8 mouse cellular contexts compared by ENCODE assay signal in the genomic region with DNA sequence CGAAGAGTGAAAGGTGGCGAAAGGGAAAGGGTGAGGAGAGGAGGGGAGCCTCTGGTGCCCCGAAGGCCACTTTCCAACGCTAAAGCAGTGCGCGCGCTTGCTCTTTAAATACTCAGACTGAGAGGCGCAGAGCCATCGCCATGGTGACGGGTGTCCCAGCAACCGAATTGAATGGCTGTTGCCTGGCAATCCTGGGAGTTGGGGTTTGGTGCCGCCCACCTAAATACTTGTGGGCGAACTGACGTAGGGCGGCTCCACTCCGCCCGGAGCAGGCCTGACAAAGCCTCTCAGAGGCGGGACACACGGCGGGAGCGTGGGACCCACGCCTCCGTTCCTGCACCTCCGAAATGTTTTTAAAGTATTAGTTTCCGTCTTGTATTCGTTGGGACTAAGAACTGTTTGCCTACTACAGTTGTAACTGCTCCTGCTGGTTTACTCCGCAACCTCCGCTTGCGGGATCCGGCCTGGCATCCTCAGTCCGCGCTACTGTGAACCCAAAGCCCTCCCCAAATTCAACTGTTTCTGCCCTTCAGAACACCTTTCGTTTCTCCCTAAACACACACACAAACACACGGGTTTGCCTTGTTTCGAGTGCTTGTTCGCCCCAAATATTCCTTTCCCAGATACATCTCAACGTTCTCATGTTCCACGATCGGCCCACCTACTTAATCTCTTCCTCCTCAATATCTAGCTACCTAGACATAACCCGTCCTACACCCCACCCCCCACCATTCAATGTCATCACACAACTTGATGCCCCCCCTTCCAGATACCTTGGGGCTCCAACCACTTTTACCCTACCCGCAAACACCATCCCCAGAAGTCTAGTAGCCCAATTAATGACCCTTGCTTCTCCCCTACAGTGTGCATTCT. TPM values are rescaled to one million over a fixed set of nuclear protein-coding genes. Genes with fewer than 3 reads are reported as not detected.
DNase-seq lines count a peak whose midpoint lies in the region; ATAC-seq and TF ChIP-seq lines count a peak whose summit lies in the region.

No protein-coding gene starts in this region.

- peak; percentile 56 for ATAC-seq in hindbrain, embryonic 13.5 days (ENCODE audit: low FRiP score)
- ATAC-seq in lung, postnatal 0 days, result peak; percentile 78

- no peaks in the 10 kb centered on the region for H3K9me3 ChIP-seq in hindbrain, embryonic 13.5 days
- no peaks in the 10 kb centered on the region for H3K9me3 ChIP-seq in lung, postnatal 0 days (ENCODE audit: low read length)

- peak overlapping the region; percentile 68 for H3K4me2 ChIP-seq in hindbrain, embryonic 13.5 days
- peak overlapping the region; percentile 69 for H3K4me2 ChIP-seq in lung, postnatal 0 days (replicated peaks; ENCODE audit: low read depth, low read length)

- WGBS in hindbrain, embryonic 13.5 days, result 2% methylated on average over 41 of the region's 41 CpGs
- WGBS in lung, postnatal 0 days, result 5% methylated on average over 41 of the region's 41 CpGs

- H3K4me1 ChIP-seq in hindbrain, embryonic 13.5 days (replicated peaks), result peaks cover 62% of the 10 kb centered on the region
- peaks cover 11% of the 10 kb centered on the region for H3K4me1 ChIP-seq in lung, postnatal 0 days (ENCODE audit: insufficient read depth, low read depth, low read length)

- no peak for TF ChIP-seq EP300 in lung, postnatal 0 days (IDR thresholded peaks at IDR 0.05)

- DNase-seq in NIH3T3 (ENCODE audit: low read depth), result peak; percentile 95
- peak; percentile 51 to 63 for DNase-seq in cerebellum, postnatal 25 days
- DNase-seq in frontal cortex, postnatal 14 days (ENCODE audit: low spot score in 2 of 2), result peak; percentile 87 to 88
- peak; percentile 74 to 80 for DNase-seq in layer of hippocampus, postnatal 25 days (ENCODE audit: extremely low spot score in 1 of 2, low spot score in 1 of 2)
- DNase-seq in lung, postnatal 0 days (ENCODE audit: low spot score), result peak; percentile 96
- peak; percentile 89 for DNase-seq in ovary, adult 18-20 months (ENCODE audit: low spot score)
- DNase-seq in thymus, postnatal 4 days, result peak; percentile 70

- H3K4me3 ChIP-seq in hindbrain, embryonic 13.5 days, result peak overlapping the region; percentile 49
- peak overlapping the region; percentile 36 for H3K4me3 ChIP-seq in lung, postnatal 0 days (ENCODE audit: low read depth, low read length)

- 0 out of 2 replicates have a peak, but pooled peaks cover 8% of the 10 kb centered on the region for H3K27me3 ChIP-seq in hindbrain, embryonic 13.5 days
- H3K27me3 ChIP-seq in lung, postnatal 0 days (replicated peaks; ENCODE audit: insufficient read depth, low read length), result no peaks in the 10 kb centered on the region

- no peak for TF ChIP-seq CTCF in lung, postnatal 0 days (IDR thresholded peaks at IDR 0.05)

- H3K36me3 ChIP-seq in hindbrain, embryonic 13.5 days, result peaks cover 7% of the 10 kb centered on the region
- H3K36me3 ChIP-seq in lung, postnatal 0 days (ENCODE audit: insufficient read depth, low read length), result no peaks in the 10 kb centered on the region

- peak overlapping the region; percentile 78 for H3K9ac ChIP-seq in hindbrain, embryonic 13.5 days
- no peak overlapping the region; the same call in 1 of the 2 replicates for H3K9ac ChIP-seq in lung, postnatal 0 days (replicated peaks; ENCODE audit: low read depth)

- H3K27ac ChIP-seq in hindbrain, embryonic 13.5 days, result peak overlapping the region; percentile 92
- peak overlapping the region; percentile 85 for H3K27ac ChIP-seq in lung, postnatal 0 days (ENCODE audit: low read length)

RNA-seq across cellular contexts. Expression of a gene that starts 0.7 kb away (rescaled TPM):
- polyA plus RNA-seq in hindbrain, embryonic 13.5 days (2015; fragmentation: Nextera tagmentation; extraction: Ambion mirVana), result 161 and 166 TPM in 2 replicates
- 100 to 1,000 TPM; 102 TPM for total RNA-seq in layer of hippocampus, postnatal 25 days (2021)
- polyA plus RNA-seq in lung, postnatal 0 days (2015; fragmentation: Nextera tagmentation; extraction: Ambion mirVana), result 99.3 and 116 TPM in 2 replicates

RNA-seq across cellular contexts. Expression of a gene that starts 1.3 kb away (rescaled TPM):
- polyA plus RNA-seq in hindbrain, embryonic 13.5 days (2015; fragmentation: Nextera tagmentation; extraction: Ambion mirVana), result 1.3 and 2.8 TPM in 2 replicates
- total RNA-seq in layer of hippocampus, postnatal 25 days (2021), result under 1 TPM; 0.89 to 0.91 TPM
- polyA plus RNA-seq in lung, postnatal 0 days (2015; fragmentation: Nextera tagmentation; extraction: Ambion mirVana), result 300 and 307 TPM in 2 replicates

RNA-seq across cellular contexts. Expression of a gene that starts 12.6 kb away (rescaled TPM):
- 53.5 and 60.7 TPM in 2 replicates for polyA plus RNA-seq in hindbrain, embryonic 13.5 days (2015; fragmentation: Nextera tagmentation; extraction: Ambion mirVana)
- total RNA-seq in layer of hippocampus, postnatal 25 days (2021), result 10 to 100 TPM; 37.0 to 50.7 TPM
- polyA plus RNA-seq in lung, postnatal 0 days (2015; fragmentation: Nextera tagmentation; extraction: Ambion mirVana), result 77.3 and 77.7 TPM in 2 replicates

RNA-seq across cellular contexts. Expression of a gene that starts 18.2 kb away (rescaled TPM):
- 205 and 209 TPM in 2 replicates for polyA plus RNA-seq in hindbrain, embryonic 13.5 days (2015; fragmentation: Nextera tagmentation; extraction: Ambion mirVana)
- total RNA-seq in layer of hippocampus, postnatal 25 days (2021), result 10 to 100 TPM; 79.2 to 87.4 TPM
- polyA plus RNA-seq in lung, postnatal 0 days (2015; fragmentation: Nextera tagmentation; extraction: Ambion mirVana), result 282 and 309 TPM in 2 replicates

RNA-seq across cellular contexts. Expression of a gene that starts 18.6 kb away (rescaled TPM):
- 64.3 and 68.1 TPM in 2 replicates for polyA plus RNA-seq in hindbrain, embryonic 13.5 days (2015; fragmentation: Nextera tagmentation; extraction: Ambion mirVana)
- total RNA-seq in layer of hippocampus, postnatal 25 days (2021), result 10 to 100 TPM; 86.4 to 96.0 TPM
- 1.8 and 2.1 TPM in 2 replicates for polyA plus RNA-seq in lung, postnatal 0 days (2015; fragmentation: Nextera tagmentation; extraction: Ambion mirVana)

Comparison
In these comparisons a context has a peak if more than half of its experiments do, and no peak if none do; other contexts are left out.
1. Peak in every context shown above with its lines: DNase-seq, ATAC-seq, H3K4me3 ChIP-seq and H3K27ac ChIP-seq.
2. RNA of a gene that starts 1.3 kb away (polyA plus RNA-seq): 300 to 307 TPM in lung, postnatal 0 days; 1.3 to 2.8 TPM in hindbrain, embryonic 13.5 days; every median in the first group is over 10 times any median in the second.